Mouse (Mus musculus): ENCODE results near the gene Pla2g4e.

DNA sequence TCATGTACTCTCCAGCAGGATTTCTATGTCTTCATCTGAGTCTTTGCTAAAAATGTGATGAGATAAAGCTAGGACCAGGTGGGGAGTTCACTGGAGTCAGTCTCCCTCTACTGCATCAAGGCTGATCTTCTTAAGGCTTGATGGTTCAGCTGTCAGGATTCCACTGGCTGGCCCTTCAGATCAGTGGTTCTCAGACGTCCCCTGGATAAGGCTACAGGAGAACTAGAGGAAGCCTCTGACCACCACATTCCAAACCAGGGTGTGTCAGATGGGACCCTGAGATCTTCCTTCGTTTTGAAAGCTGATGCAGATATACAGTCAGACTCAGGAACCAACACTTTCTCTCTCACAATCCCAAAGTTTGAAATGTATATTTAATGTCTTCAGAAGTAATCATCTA lies 97.8 kb downstream of the Pla2g4e start:
- no peak for TF ChIP-seq CTCF (IDR thresholded peaks at IDR 0.05; ENCODE audit: low read depth, low read length)
- no peak for TF ChIP-seq TAL1 (conservative IDR thresholded peaks at IDR 0.05; ENCODE audit: low read depth, low read length)
- TF ChIP-seq GATA1 (IDR thresholded peaks at IDR 0.05; ENCODE audit: borderline replicate concordance, low read length) = no peak
- TF ChIP-seq POLR2AphosphoS5 (IDR thresholded peaks at IDR 0.05; ENCODE audit: insufficient replicate concordance, low read depth, low read length) = no peak
